Mouse (Mus musculus) retina, postnatal 1 day (tissue): Measurements from ENCODE around the gene Ccpg1os.

Experiments used
- DNase-seq: peaks from one replicate; pipeline ENCODE4 v3.0.0-alpha.2; 2012

The Ccpg1os gene

GRCm38 (mm10) chr9:72975242-72975641, 9.9 kb downstream of the Ccpg1os start:
- DNase-seq = no peak

DNA sequence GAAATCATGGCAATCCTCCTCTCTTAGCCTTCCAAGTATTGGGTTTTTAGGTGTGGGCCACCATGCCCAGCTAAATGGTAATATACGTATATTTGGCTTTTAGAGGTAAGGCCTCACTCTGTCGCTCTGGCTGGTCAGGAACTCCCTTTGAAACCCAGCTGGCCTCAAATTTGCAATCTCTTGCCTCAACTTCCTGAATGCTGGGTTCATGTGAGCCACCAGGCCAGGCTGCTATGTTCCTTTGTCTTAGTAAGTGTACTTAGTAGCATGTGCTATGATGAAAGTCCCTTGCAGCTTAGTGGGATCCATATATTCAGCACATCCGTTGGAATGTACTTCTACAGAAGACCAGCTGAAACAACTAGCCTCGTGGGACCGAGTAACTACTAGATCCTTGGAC, 10.4 kb downstream of the Ccpg1os start:
- no peak for DNase-seq

GRCm38 (mm10) chr9:72972984-72973383, 12.2 kb downstream of the Ccpg1os start:
- no peak for DNase-seq

DNA sequence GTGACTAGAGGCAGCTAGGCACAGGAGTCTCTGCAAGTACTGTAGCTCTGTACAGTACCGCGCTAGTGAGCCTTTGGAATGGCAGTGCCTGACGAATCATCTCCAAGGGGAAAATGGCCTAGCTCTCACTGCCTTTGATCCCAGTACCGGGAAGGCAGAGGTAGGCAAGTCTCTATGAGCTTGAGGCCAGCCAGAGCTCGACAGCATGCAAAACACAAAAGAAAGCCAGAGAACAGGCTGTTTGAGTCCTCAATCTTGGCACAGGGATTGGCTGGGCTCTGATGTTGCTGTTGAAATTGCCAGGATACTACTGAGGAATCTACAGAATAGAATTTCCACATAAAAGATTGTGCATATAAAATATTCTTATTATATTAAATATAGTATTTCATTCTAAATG, 12.7 kb downstream of the Ccpg1os start:
- no peak for DNase-seq

- no peak for DNase-seq
Measured at GRCm38 (mm10) chr9:72969874-72970273, 15.3 kb downstream of the Ccpg1os start.

GRCm38 (mm10) chr9:72968349-72969061, 16.7 kb downstream of the Ccpg1os start:
- DNase-seq = peak; percentile 79

DNA sequence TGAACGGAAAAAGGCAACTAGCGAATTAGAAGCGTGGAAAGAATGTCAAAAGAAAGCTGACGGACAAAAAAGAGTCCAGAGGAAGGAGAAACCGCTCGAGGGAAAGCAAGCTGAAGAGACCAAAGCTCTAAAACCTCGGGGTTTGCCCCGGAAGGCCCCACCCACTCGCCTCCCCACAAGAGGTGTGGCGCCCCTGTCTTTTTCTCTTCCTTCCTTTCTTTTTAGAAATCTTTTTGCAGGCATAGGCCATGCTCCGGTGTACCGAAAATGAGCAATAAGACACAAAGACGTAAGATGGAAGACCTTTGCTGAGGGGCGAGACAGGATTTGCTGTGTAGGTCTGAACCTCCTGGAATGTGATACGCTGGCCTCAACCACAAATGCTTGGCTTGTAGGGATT, 23.2 kb downstream of the Ccpg1os start:
- DNase-seq = no peak

- DNase-seq = no peak
Measured at GRCm38 (mm10) chr9:72961346-72961745, 23.8 kb downstream of the Ccpg1os start.

GRCm38 (mm10) chr9:72958521-72959450, 26.4 kb downstream of the Ccpg1os start, which contains the start of the genes Dyx1c1 and Gm44503:
TSS of gene Dyx1c1 (plus strand) at chr9:72958785.
TSS of gene Gm44503 (plus strand) at chr9:72958852.
- DNase-seq = peak; percentile 95

DNA sequence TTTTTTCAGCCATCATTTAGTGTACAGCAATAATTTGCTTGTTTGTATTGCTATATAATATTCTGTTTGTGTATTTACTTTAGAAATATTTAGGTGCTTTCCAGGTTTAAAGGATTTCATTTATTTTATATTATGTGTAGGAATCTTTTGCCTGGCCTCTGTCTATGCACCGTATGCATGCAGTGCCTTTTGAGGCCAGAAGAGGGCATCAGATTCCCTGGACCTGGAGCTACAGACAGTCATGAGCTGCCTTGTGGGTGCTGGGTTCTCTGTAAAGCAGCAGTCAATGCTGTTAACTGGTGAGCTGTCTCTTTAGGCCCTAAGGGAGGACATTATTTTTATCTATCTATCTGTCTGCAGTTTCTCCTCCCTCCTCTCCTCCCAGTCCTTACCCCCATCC, 29.6 kb downstream of the Ccpg1os start:
- peak; percentile 68 for DNase-seq

- DNase-seq = peak; percentile 41
Measured at GRCm38 (mm10) chr9:72954746-72955145, 30.4 kb downstream of the Ccpg1os start.

- no peak for DNase-seq
Measured at GRCm38 (mm10) chr9:72949572-72949971, 35.6 kb downstream of the Ccpg1os start.

DNA sequence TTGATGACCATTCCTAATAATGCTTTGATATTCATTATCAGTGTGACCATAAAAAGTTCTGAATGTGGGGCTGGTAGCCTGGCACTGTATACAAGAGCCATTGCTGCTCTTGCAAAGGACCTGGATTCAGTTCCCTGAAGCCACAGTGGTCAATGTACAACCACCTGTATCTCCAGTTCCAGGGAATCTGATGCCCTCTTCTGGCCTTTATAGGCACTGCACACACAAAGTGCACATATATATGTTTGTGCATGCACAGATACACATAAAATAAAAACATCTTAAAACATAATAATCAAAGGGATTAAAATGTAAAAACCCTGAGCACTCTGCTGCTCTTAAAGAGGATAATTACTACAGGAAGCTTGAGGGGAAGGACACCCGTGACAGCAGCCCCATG, 38.2 kb downstream of the Ccpg1os start:
- no peak for DNase-seq

GRCm38 (mm10) chr9:72944286-72944685, 40.9 kb downstream of the Ccpg1os start:
- DNase-seq = no peak

- no peak for DNase-seq
Measured at GRCm38 (mm10) chr9:72943424-72943823, 41.8 kb downstream of the Ccpg1os start.

GRCm38 (mm10) chr9:72936301-72936700, 48.9 kb downstream of the Ccpg1os start:
- DNase-seq = no peak

DNA sequence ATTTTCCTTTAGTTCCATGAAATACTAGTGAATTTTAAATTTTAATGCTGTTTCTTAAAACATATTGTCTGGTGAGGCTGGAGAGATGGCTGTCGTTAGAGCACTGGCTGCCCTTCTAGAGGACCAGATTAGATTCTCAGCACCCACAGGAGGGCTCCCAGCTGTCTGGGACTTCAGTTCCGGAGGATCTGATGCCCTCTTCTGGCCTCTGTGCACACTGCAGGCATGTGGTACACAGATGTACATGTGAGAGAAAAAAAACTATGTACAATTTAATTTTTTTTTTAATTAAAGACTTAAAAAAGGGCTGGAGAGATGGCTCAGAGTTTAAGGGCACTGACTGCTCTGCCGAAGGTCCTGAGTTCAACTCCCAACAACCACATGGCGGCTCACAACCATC, 49.9 kb downstream of the Ccpg1os start:
- DNase-seq = no peak

DNA sequence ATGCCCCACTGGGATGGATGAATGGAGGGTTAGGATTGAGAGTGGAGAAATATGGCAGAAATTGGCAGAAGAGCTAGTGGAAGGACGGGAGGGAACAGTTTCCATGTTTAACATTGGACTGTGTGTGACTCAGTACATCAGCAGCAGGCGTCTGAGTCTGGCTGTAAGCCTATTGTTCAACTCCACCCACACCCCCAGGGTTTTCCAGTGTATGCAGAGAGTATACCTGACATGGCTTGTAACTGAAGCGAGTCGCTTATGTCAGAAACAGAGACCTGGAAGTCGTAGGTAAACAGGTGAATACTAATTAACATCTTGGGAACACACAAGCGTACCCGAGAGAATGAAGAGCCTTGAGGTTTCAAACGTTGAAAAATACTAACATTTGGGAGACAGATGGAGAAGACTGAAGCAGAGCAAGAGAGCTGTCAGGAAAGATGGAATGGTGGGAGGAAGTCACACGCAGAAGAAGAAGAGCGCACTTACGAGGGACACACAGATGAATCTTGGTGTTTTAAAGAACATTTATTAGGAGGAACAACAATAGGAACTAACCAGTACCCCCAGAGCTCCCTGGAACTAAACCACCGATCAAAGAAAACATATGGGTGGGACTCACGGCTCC, 53.9 kb downstream of the Ccpg1os start:
- no peak for DNase-seq
